Comparison of ENCODE assay signal across 1 mouse cellular context in genomic region chr4:33582986-33583720, GRCm38 (mm10).
A peak's percentile ranks its signal among the peaks of the same experiment; 100 is the strongest.
TF ChIP-seq lines count a peak whose summit lies in the region.

No protein-coding gene starts in this region.

TF ChIP-seq in MEL, 35 proteins besides CTCF, POLR2A, EP300 and RAD21 (continued from another document):
- TF ChIP-seq SIN3A (IDR thresholded peaks at IDR 0.05; ENCODE audit: low read length) (no peak), ZKSCAN1 (IDR thresholded peaks at IDR 0.05; ENCODE audit: low read depth, low read length) (no peak), ELF1 (IDR thresholded peaks at IDR 0.05; ENCODE audit: low read depth, low read length) (no peak), MXI1 (IDR thresholded peaks at IDR 0.05; ENCODE audit: low read depth, low read length) (peak; percentile 42)
